11 mouse cellular contexts compared by ENCODE assay signal in genomic region chr10:128142165-128142564, GRCm38 (mm10). TPM values are rescaled to one million over a fixed set of nuclear protein-coding genes. Genes with fewer than 3 reads are reported as not detected.
DNase-seq lines count a peak whose midpoint lies in the region; ATAC-seq and TF ChIP-seq lines count a peak whose summit lies in the region.
"Had no signal": no experiment of that assay in that cellular context is flagged by ENCODE, and none has a peak within 500 bp of the region (broad histone marks: within the 10 kb centered on the region; RNA-seq: fewer than 3 reads in every experiment).

No protein-coding gene starts in this region.

- peaks cover 47% of the 10 kb centered on the region; the same call in 1 of the 2 replicates for H3K36me3 ChIP-seq in intestine, postnatal 0 days (ENCODE audit: control insufficient read depth, insufficient read depth)
- H3K36me3 ChIP-seq in intestine, embryonic 15.5 days: peaks cover 10% of the 10 kb centered on the region; the same call in 1 of the 2 replicates
- H3K36me3 ChIP-seq in midbrain, embryonic 14.5 days (ENCODE audit: control insufficient read depth, insufficient read depth, low read length): peaks cover 3% of the 10 kb centered on the region; the same call in 1 of the 2 replicates
- peaks cover 84% of the 10 kb centered on the region for H3K36me3 ChIP-seq in midbrain, embryonic 10.5 days

- H3K4me1 ChIP-seq in intestine, postnatal 0 days (replicated peaks; ENCODE audit: control insufficient read depth, insufficient read depth, low read length): no peaks in the 10 kb centered on the region
- H3K4me1 ChIP-seq in intestine, embryonic 15.5 days (replicated peaks): no peaks in the 10 kb centered on the region
- no peaks in the 10 kb centered on the region for H3K4me1 ChIP-seq in midbrain, embryonic 14.5 days (ENCODE audit: control insufficient read depth, insufficient read depth, low read length)
- H3K4me1 ChIP-seq in midbrain, embryonic 10.5 days: no peaks in the 10 kb centered on the region
- H3K4me1 ChIP-seq: limb, embryonic 15.5 days; neural tube, embryonic 13.5 days had no signal

- H3K9me3 ChIP-seq in intestine, postnatal 0 days (ENCODE audit: control insufficient read depth): no peaks in the 10 kb centered on the region
- no peaks in the 10 kb centered on the region for H3K9me3 ChIP-seq in intestine, embryonic 15.5 days
- H3K9me3 ChIP-seq in midbrain, embryonic 14.5 days (ENCODE audit: control insufficient read depth, low read length): no peaks in the 10 kb centered on the region
- H3K9me3 ChIP-seq in midbrain, embryonic 10.5 days (replicated peaks): no peaks in the 10 kb centered on the region
- H3K9me3 ChIP-seq: limb, embryonic 15.5 days; neural tube, embryonic 13.5 days had no signal

- no peak overlapping the region for H3K4me3 ChIP-seq in intestine, postnatal 0 days (ENCODE audit: low read depth, low read length)
- no peak overlapping the region for H3K4me3 ChIP-seq in intestine, embryonic 15.5 days (replicated peaks)
- no peak overlapping the region for H3K4me3 ChIP-seq in midbrain, embryonic 14.5 days (replicated peaks; ENCODE audit: low read depth, low read length)
- no peak overlapping the region for H3K4me3 ChIP-seq in midbrain, embryonic 10.5 days
- H3K4me3 ChIP-seq: limb, embryonic 15.5 days; neural tube, embryonic 13.5 days had no signal

- no peak overlapping the region for H3K4me2 ChIP-seq in intestine, postnatal 0 days (replicated peaks; ENCODE audit: low read depth)
- no peak overlapping the region for H3K4me2 ChIP-seq in intestine, embryonic 15.5 days (replicated peaks)
- H3K4me2 ChIP-seq in midbrain, embryonic 14.5 days (ENCODE audit: low read length): no peak overlapping the region
- H3K4me2 ChIP-seq: limb, embryonic 15.5 days; neural tube, embryonic 13.5 days had no signal

- H3K9ac ChIP-seq in intestine, postnatal 0 days (ENCODE audit: low read depth, low read length): no peak overlapping the region
- H3K9ac ChIP-seq in intestine, embryonic 15.5 days: no peak overlapping the region
- H3K9ac ChIP-seq in midbrain, embryonic 14.5 days (replicated peaks; ENCODE audit: low read length): no peak overlapping the region
- H3K9ac ChIP-seq: limb, embryonic 15.5 days; neural tube, embryonic 13.5 days had no signal

- ATAC-seq in intestine, postnatal 0 days: no peak
- no peak for ATAC-seq in intestine, embryonic 15.5 days
- ATAC-seq in midbrain, embryonic 14.5 days (ENCODE audit: low FRiP score, low TSS enrichment): no peak
- ATAC-seq in megakaryocyte progenitor cell, adult 5-6 weeks (replicated peaks; ENCODE audit: poor library complexity): no peak
- ATAC-seq: intestine, embryonic 16.5 days had no signal

- 62% methylated on average over 2 of the region's 2 CpGs for WGBS in intestine, postnatal 0 days
- WGBS in intestine, embryonic 15.5 days: 60% methylated on average over 2 of the region's 2 CpGs
- 66% methylated on average over 2 of the region's 2 CpGs for WGBS in midbrain, embryonic 14.5 days
- whole genome bisulfite sequencing in midbrain, embryonic 10.5 days: 75% methylated on average over 2 of the region's 2 CpGs

- DNase-seq in midbrain, embryonic 14.5 days: peak; percentile 40
- no peak for DNase-seq in midbrain, embryonic 10.5 days (ENCODE audit: low spot score)
- peak; percentile 60 for DNase-seq in NIH3T3 (ENCODE audit: low read depth)
- peak; percentile 39 for DNase-seq in kidney, postnatal 14 days
- DNase-seq: gastrocnemius, postnatal 10 days had no signal

- H3K27me3 ChIP-seq in intestine, postnatal 0 days (replicated peaks; ENCODE audit: control insufficient read depth, insufficient read depth, low read length): no peaks in the 10 kb centered on the region
- H3K27me3 ChIP-seq in intestine, embryonic 15.5 days (replicated peaks): no peaks in the 10 kb centered on the region
- H3K27me3 ChIP-seq in midbrain, embryonic 14.5 days (ENCODE audit: control insufficient read depth, insufficient read depth, low read length): no peaks in the 10 kb centered on the region
- no peaks in the 10 kb centered on the region for H3K27me3 ChIP-seq in midbrain, embryonic 10.5 days (ENCODE audit: low read depth, poor library complexity, severe bottlenecking)
- H3K27me3 ChIP-seq: limb, embryonic 15.5 days; neural tube, embryonic 13.5 days had no signal

- no peak overlapping the region for H3K27ac ChIP-seq in intestine, postnatal 0 days (ENCODE audit: low read depth, low read length)
- H3K27ac ChIP-seq in intestine, embryonic 15.5 days: no peak overlapping the region
- H3K27ac ChIP-seq in midbrain, embryonic 14.5 days (replicated peaks; ENCODE audit: low read depth, low read length): no peak overlapping the region
- no peak overlapping the region for H3K27ac ChIP-seq in midbrain, embryonic 10.5 days (replicated peaks)
- H3K27ac ChIP-seq: limb, embryonic 15.5 days; neural tube, embryonic 13.5 days had no signal

- TF ChIP-seq CTCF in intestine, postnatal 0 days (IDR thresholded peaks at IDR 0.05; ENCODE audit: low read depth): peak; percentile 60

RNA-seq across cellular contexts. Expression of gene Rbms2, which starts 37.9 kb away (rescaled TPM):
- polyA plus RNA-seq in intestine, postnatal 0 days (2015; fragmentation: Nextera tagmentation; extraction: Ambion mirVana): 11.2 and 11.7 TPM in 2 replicates
- 24.8 and 27.0 TPM in 2 replicates for polyA plus RNA-seq in intestine, embryonic 15.5 days (2015; fragmentation: Nextera tagmentation; extraction: Ambion mirVana)
- 5.0 and 7.1 TPM in 2 replicates for polyA plus RNA-seq in midbrain, embryonic 14.5 days (2014; fragmentation: Nextera tagmentation; extraction: Ambion mirVana)
- polyA plus RNA-seq in midbrain, embryonic 10.5 days (2016; fragmentation: Nextera tagmentation; extraction: Ambion mirVana): 24.3 and 25.0 TPM in 2 replicates
- 9.3 and 13.7 TPM in 2 replicates for total RNA-seq in megakaryocyte progenitor cell, adult 5-6 weeks (2015)
- 2.5 and 7.2 TPM in 2 replicates for total RNA-seq in megakaryocyte progenitor cell, adult 5-6 weeks (2017)

RNA-seq across cellular contexts. Expression of gene Baz2a, which starts 50.8 kb away (rescaled TPM):
- polyA plus RNA-seq in intestine, postnatal 0 days (2015; fragmentation: Nextera tagmentation; extraction: Ambion mirVana): 8.1 and 8.6 TPM in 2 replicates
- polyA plus RNA-seq in intestine, embryonic 15.5 days (2015; fragmentation: Nextera tagmentation; extraction: Ambion mirVana): 11.7 and 12.5 TPM in 2 replicates
- 14.8 and 19.4 TPM in 2 replicates for polyA plus RNA-seq in midbrain, embryonic 14.5 days (2014; fragmentation: Nextera tagmentation; extraction: Ambion mirVana)
- polyA plus RNA-seq in midbrain, embryonic 10.5 days (2016; fragmentation: Nextera tagmentation; extraction: Ambion mirVana): 14.3 and 16.7 TPM in 2 replicates
- total RNA-seq in megakaryocyte progenitor cell, adult 5-6 weeks (2015): 35.5 and 40.3 TPM in 2 replicates
- total RNA-seq in megakaryocyte progenitor cell, adult 5-6 weeks (2017): 13.2 and 15.0 TPM in 2 replicates

RNA-seq across cellular contexts. Expression of gene Gls2, which starts 52.1 kb away (rescaled TPM):
- polyA plus RNA-seq in intestine, postnatal 0 days (2015; fragmentation: Nextera tagmentation; extraction: Ambion mirVana): 0.37 and 0.42 TPM in 2 replicates
- 1.8 and 3.3 TPM in 2 replicates for polyA plus RNA-seq in intestine, embryonic 15.5 days (2015; fragmentation: Nextera tagmentation; extraction: Ambion mirVana)
- 0.70 and 1.3 TPM in 2 replicates for polyA plus RNA-seq in midbrain, embryonic 14.5 days (2014; fragmentation: Nextera tagmentation; extraction: Ambion mirVana)
- 0.96 and 1.5 TPM in 2 replicates for polyA plus RNA-seq in midbrain, embryonic 10.5 days (2016; fragmentation: Nextera tagmentation; extraction: Ambion mirVana)
- total RNA-seq in megakaryocyte progenitor cell, adult 5-6 weeks (2015): 1.2 and 1.4 TPM in 2 replicates
- total RNA-seq in megakaryocyte progenitor cell, adult 5-6 weeks (2017): 0.67 and 3.6 TPM in 2 replicates

RNA-seq across cellular contexts. Expression of gene Atp5b, which starts 59.1 kb away (rescaled TPM):
- 2,460 and 2,644 TPM in 2 replicates for polyA plus RNA-seq in intestine, postnatal 0 days (2015; fragmentation: Nextera tagmentation; extraction: Ambion mirVana)
- polyA plus RNA-seq in intestine, embryonic 15.5 days (2015; fragmentation: Nextera tagmentation; extraction: Ambion mirVana): 3,029 and 3,109 TPM in 2 replicates
- 1,898 and 2,035 TPM in 2 replicates for polyA plus RNA-seq in midbrain, embryonic 14.5 days (2014; fragmentation: Nextera tagmentation; extraction: Ambion mirVana)
- polyA plus RNA-seq in midbrain, embryonic 10.5 days (2016; fragmentation: Nextera tagmentation; extraction: Ambion mirVana): 2,205 and 2,316 TPM in 2 replicates
- 1,546 and 1,583 TPM in 2 replicates for total RNA-seq in megakaryocyte progenitor cell, adult 5-6 weeks (2015)
- 2,698 and 2,700 TPM in 2 replicates for total RNA-seq in megakaryocyte progenitor cell, adult 5-6 weeks (2017)
